Mouse (Mus musculus) kidney, postnatal 36 days (tissue): Measurements from ENCODE around the gene Cnnm4.

Experiments
- DNase-seq, 2 experiments: peaks; one replicate each; pipeline ENCODE4 v3.0.0; 2021 to 2022; ENCODE audit warnings: mixed read lengths in 2 of 2

Gene Cnnm4

DNA sequence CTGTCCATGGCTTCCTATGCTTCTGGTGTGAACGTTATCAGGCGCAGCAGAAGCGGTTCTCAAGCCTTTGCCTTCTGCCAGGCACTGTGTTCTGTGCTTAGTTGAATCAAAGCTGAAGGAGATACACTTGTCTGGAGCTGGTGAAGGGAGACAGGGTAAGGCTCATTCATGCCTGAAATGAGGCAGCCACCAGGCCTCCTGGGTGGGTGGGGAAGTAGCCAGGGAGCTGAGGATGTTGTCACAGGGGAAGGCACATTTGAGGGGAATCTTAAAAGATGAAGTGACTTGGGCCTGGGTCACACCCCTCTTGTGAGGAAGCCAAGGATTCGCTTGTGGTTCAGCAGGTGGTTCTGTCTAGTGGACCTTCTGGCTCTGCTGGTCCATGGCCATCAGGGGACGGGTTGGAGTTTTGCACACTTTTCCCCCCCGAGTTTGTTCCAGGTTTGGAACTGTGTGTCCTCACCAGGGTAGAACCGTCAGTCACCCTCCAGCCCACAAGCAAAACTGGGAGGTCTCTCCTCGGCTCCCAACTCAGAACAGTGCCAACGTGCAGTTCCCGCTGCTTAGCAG is 1.9 kb downstream of the Cnnm4 start:
- DNase-seq, result peak in 1 of 2 experiments; percentile 13

DNA sequence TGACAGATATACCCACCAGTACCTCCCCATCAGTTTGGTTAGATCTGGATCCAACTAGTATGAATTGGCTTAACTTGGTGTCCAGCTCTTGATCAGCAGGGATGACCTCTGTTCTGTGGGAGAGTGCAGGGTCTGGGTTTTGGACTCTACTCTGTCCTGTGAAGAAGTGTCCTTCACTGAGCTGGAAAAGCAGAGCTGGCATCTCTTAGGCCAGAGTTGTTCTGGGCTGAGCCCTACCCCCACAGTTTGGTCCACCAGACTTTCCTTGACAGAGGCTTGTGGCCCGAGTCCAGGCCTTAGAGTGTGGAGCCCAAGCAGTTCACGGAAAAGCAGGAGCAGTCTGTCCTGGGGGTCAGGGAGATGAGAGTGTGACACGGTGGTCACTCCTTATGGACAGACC is 3.2 kb downstream of the Cnnm4 start:
- DNase-seq, result peak; percentile 84 to 86

DNA sequence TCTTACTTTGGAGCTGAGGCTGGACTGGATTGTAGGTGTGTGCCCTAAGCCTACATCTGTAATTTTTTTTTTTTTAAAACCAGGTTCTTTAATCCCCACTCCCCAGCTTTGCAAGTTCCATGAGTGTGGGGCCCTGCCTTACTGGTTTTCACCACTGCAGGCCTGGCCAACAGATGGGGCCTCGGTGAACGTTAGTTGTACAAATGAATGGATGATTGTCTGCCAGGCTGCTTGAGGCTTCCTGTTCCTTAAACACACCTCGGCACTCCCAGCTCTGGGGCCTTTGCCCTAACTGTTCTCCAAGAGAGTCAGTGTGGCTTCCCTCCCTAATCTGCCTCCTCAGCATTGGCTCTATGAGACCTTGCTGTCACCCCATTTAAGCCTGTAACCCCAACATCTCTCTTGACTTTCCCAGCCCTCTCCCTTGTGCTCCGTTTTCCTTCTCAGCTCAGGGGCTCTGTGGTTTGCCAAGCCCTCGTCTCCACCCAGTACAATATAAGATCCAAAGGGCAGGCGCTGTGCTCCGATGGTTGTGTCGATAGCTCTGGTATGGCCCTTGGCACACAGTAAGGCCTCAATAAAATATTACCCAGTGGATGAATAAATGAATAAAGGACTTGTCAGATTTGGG is 4.2 kb downstream of the Cnnm4 start:
- DNase-seq, result peak; percentile 51 to 71

DNA sequence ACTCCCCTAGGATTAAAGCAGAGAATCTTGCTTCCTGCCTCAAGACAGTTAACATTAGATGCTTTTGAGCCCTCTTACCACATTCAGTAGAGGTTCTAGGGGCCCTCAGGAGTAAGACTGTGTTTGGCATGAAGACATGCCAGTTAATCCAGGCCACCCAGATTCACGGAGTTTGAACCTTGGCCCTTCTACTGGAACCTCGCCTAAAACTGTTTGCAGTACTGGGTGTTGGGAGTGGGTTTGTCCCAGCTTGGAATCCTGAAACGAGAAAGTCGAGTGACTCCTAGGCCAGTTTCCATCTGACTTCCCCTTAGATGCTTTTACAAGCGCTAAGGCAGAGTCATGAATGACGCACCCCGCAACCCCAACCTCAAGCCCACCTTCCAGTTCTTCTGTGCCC is 5.0 kb downstream of the Cnnm4 start:
- peak; percentile 79 to 80 for DNase-seq

DNA sequence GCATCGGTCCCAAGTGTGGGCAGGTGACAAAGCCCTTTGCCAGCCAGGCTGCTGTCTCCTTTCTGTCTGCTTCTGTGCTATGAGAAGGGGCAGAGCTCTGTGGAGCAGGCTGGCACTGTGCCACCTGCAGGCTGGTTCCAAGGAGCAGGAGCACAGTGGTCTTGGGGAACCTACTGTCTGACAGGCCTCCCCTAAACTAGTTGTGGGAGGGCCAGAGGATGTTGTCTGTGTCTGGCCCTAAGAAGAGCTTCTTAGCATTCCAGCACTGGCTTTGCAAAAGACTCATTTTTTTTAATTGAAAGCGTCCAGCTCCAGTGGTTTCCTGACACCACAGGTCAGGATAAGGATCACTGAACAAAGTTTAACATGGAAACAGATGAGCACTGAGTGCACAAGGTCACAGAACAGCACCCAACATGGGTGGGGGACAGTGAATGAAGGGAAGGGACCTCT is 6.9 kb downstream of the Cnnm4 start:
- peak; percentile 58 to 71 for DNase-seq

DNA sequence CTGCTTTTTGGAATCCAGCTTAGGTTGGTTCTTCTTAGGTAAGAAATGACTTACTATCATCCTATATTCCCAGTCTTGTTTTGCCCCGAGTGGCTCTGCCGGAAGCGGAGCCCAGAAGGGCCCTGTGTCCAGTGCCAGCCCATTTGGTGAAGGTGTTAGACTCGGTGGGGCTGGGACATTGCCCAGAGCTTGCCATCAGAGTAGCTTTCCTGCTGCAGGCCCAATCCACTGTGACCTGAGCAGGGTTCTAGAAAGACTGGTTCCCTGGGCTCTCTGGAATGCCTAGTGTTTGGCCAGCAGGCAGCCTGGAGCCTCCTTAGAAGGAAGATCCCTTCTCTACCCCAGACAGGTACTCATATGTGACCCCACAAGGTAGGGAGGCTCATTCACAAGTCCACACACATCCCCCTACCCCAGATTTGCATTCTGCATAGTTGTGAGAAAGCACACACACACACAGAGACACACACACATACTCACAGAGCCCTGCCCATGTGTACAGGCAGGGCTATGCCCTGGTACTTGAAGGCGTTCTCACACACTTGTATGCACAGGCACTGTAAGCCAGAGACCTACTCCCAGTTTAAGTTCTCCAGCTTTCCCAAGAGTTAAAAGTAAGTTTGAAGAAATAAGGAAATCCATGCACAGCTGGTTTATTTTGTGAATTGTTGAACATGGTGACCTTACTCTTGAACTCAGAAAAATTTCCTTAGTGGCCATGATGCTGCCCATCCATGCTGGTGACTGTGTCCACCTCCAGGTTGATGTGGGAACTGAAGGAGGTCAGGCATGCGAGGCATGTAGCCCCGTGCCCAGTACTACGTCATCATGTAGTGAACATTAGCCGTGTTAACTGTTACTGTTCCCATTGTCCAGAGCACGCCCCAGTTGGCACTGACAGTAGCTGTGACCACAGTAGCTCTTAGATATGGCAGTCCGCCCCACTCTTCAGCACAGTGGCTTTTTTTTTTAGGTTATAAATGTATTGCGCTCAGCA is 8.8 kb downstream of the Cnnm4 start:
- DNase-seq, result no peak

DNA sequence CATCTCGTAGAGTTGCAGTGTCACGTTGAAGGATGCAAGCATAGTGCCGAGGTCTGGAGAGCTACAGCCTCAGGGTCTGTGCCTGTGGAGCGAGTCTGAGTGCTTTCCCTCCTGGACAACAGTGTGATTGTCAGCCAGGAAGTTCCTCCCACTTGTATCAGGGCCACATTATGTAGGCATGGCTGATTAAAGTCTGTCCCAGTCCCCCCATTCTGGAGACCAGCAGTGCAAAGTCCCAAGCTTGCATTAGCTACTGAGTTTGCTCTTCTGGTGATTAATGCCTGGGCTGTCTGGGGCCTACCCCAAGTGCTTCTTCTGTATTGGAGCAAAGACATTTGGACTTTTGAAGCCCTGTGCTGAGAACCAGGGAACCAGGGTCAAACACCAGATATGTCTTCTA is 12.4 kb downstream of the Cnnm4 start:
- peak in 1 of 2 experiments; percentile 33 for DNase-seq

DNA sequence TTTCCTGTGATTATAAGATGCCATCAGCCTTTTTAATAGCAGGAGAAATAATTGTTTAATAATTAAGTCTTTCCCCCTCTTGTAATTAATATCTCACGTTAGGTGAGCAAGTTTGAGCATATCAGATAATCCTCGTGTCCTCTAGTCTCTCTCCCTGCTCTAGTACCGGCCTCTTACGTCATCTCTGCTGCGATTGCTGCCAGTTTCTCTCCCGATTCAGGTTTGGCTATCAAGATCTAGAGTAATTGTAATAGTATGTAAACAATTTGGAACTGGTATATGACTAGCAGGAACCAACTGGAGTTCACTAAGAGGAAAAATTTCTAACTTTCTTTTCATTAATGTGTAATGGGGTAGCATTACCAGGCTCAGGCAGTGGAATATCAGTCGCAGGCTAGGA is 13.7 kb downstream of the Cnnm4 start:
- no peak for DNase-seq

DNA sequence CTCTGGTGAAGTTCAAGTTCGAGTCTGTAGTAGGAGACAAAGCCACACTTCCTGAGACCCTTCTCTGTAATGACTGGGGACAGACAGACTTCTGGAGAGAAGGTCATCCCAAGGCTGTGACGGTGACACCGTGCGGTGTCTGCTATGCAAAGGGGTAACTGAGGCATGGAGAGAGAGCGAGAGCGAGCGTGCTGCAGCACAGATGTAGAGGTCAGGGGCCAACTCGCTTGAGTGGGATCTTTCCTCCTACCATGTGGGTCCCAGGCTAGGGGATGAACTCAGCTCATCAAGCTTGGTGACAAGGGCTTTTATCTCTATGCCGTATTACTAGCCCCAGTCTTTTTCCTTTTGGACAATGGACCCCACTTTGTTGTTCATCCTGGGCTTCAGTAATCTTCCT is 15.7 kb downstream of the Cnnm4 start:
- DNase-seq, result no peak

DNA sequence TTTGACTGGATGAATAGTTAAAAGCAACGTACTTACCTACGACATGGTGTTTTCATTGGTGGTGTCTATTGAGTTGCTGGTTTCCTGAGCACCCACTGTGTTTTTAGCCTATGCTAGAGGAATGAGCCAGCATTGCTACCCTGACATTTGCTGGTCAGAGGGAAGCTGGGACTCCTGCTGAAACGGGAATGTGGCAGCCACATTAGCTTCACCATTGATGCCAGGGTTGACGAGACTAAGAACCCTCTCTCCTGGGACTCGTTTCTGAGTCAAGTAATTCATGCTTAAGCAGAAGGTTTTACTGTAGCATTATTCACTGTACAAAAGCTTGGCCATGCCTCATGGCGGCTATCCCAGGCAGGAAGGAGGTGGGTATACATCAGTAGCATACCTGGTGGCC is 18.2 kb downstream of the Cnnm4 start:
- DNase-seq, result no peak

DNA sequence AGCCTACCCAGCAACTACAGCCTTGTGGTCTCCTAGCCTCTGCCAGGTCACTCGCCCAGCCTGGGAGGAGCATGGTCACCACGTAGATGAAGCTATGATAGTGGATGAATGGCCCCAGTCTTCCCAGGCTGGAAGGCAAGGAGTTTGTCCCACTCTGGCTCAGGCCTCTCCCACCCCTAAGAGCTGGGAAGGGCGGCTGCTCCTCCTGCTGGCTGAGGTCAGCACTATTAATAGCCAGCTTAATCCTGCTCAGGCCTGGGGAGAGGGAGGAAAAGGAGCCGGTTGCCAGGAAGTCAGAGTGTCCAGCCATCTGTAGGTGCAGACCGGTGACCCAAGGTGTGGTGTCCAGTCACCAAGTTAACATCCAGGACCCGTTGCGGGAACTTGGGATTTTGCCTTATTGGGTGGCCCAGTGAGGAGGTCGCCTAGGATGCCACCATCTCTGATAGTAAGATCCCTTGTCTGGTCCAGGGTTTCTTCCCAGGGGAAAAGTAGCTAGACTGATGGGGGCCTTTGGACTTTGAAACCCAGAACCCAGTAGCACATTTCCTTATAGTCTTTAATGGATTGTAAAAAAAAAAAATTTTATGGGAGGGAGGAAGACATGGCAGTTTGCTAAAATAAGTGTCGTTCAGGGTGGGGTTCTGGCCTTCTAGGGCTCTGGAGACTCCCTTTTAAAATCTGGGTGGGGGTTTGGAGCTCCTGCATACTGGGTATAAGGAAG is 21.2 kb downstream of the Cnnm4 start:
- peak; percentile 78 to 81 for DNase-seq

DNA sequence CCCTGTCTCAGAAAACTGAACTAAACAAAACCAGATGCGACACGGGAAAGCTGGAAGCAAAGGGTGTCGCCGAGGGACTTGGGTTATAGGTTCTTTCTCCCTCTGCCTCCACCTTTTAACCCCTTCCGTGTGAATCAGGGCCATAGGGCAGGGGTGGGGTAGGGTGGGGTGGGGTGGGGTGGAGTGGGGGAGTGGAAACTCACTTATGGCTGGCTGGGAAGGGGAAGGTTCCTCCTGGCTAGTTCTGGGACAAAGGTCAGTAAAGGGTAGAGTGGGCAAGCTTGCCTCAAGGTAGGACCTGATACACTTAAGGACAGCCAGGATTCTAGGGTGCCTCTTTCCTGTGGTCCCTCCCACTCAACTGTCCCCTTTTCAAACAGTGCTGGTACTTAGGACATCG is 21.9 kb downstream of the Cnnm4 start:
- DNase-seq, result no peak

DNA sequence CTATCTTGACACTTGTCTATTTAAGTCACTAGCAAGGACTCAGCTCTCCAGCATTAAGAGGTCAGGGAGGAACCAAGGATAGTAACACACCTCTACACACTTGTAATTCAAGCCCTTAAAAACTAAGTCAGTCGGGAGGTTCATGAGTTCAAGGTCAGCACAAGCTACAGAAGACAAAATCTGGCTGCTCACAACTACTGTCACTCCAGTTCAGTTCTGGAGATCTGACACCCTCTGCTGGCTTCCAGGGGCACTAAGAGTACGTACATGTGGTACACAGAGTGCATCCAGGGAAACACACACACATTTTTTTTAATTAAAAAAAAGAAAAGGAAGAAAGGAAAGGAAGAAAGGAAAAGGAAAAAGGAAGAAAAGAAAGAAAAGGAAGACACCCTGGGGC is 25.3 kb downstream of the Cnnm4 start:
- peak; percentile 34 to 59 for DNase-seq

DNA sequence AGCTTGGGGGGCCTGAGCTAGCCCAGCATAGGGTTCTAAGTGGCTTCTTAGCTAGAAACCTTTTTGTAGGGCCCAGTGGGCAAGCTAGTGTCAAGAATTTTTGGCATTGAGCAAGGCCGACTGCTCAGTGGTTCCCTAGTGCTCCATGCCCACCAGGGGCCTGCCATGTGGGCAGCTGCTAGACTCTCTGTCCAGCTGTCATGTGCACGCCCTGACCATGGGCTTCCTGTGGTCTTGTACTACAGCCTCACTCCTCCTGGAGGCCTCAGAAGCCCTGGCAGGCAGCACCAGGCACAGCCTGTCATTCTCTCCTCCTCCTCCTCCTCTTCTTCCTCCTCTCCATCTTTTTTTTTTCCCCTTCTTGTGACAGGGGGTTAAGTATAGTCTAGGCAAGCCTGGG is 25.9 kb downstream of the Cnnm4 start:
- no peak for DNase-seq

DNA sequence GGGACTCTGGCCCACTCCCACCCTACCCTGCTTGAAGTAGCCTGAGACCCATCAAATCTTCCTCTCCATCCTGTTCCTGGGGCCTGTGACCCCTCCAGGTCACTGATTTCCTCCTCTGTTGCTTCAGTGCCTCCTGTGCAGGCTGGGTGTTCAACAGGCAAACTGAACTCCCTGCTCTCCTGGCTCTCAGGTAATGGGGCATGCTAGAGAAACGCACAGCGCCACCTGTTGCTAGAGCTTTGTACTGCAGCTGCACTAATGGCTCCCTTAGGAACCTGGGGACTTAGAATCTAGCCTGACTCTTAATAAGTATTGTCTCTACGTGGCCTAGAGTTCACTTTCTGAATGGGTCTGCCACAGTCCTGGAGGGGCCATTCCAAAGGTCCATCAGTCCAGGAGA is 29.8 kb downstream of the Cnnm4 start:
- DNase-seq, result peak; percentile 79 to 93

DNA sequence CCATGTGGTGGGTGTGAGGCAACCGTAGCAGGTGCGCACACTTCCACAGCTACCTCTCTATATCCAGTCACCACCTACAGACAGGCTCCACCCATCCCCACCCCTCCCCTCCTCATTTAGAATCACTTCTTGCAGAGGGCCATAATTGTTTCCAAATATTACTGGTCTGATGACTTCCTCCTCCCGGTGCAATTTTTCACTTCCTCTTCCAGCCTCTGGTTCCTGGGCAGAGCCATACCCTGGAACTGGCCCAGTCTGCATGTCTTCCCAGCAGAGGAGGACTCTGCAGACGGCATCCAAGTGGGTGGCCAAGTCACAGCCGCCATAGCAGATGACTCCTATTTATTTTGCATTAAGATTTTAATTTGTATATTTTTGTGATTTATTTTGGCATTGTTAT is 36.8 kb downstream of the Cnnm4 start:
- no peak for DNase-seq

DNA sequence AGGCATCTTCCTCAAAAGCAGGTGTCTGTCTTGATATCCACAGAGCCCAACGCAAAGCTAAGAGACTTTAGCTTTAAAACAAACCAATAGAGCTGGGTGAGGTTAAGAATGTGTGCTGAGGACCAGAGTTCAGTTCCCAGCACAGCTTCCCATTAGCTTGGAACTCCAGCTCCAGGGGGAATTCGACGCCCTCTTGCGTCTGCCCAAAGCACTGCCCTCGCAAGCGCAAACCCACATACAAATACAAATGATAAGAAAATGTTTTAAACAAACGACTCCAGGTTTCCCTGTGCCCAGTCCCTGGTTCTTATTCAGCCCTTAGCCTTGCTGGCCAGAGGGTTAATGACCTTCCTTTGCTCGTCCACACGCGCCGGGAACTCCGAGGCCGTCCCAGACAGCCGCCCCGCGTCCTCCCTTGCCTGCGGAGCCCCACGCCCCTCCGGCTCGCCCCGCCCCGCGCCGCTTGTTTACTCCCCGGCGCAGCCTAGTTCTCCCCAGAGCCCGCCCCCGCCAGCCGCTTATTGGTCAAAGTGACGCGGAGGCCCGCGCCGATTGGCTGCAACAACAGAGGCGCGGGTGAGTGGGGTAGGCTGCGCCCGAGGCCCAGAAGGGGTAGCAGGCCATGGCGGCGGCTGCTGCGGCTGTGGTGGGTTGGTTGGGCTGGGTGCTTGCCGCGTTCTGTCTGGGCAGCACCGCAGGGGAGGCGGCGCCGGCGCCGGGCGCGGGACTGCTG is 40.0 kb downstream of the Cnnm4 start, which contains the start of gene Cnnm3:
Cnnm3 (plus strand) TSS at position 579 of the 733 bp plus-strand sequence.
- DNase-seq, result peak; percentile 99 to 100

DNA sequence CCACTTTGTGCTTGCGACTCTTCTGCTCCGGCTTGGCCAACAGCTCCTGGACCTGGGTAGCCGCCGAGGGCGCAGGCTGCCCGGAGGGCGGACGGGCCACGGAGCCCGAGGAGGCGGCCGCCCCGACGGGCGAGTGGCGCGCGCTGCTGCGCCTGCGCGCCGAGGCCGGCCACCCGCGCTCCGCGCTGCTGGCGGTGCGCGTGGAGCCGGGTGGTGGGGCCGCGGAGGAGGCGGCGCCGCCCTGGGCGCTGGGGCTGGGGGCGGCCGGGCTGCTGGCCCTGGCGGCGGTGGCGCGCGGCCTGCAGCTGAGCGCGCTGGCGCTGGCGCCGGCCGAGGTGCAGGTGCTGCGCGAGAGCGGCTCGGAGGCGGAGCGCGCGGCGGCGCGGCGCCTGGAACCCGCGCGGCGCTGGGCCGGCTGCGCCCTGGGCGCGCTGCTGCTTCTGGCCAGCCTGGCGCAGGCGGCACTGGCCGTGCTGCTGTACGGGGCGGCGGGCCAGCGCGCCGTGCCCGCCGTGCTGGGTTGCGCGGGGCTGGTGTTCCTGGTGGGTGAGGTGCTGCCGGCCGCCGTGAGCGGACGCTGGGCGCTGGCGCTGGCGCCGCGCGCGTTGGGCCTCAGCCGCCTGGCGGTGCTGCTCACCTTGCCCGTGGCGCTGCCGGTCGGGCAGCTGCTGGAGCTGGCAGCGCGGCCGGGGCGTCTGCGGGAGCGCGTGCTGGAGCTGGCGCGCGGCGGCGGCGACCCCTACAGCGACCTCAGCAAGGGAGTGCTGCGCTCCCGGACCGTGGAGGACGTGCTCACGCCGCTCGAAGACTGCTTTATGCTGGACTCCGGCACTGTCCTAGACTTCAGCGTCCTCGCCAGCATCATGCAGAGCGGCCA is 40.9 kb downstream of the Cnnm4 start:
- DNase-seq, result peak; percentile 35 to 61

DNA sequence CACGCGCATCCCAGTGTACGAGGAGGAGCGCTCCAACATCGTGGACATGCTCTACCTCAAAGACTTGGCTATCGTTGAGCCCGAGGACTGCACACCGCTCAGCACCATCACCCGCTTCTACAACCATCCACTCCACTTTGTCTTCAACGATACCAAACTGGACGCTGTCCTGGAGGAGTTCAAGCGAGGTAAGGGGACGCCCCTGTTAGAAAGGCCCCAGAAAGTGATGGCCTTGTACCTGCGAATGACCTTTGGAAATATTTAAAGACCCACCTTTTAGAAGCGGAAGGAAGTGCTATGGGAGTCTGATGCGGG is 41.5 kb downstream of the Cnnm4 start:
- no peak for DNase-seq

DNA sequence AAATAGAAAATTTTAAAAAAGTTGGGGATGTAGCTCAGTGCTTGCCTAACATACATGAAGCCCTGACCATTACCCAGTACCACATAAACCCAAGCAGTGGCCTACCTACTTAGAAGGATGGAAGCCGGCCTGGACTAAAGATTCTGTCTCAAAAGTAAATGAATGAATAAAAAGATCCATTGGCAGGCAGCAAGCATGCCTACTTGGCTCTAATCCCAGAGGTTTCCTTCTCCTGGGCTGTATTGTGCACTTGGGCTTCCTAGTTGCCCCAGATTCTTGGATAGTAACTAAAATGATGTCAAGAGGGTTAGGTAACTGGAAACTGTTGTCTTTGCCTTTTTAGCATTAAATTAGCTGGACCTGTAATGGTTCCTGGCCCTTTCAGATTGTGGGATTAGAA is 41.9 kb downstream of the Cnnm4 start:
- peak; percentile 35 to 68 for DNase-seq

DNA sequence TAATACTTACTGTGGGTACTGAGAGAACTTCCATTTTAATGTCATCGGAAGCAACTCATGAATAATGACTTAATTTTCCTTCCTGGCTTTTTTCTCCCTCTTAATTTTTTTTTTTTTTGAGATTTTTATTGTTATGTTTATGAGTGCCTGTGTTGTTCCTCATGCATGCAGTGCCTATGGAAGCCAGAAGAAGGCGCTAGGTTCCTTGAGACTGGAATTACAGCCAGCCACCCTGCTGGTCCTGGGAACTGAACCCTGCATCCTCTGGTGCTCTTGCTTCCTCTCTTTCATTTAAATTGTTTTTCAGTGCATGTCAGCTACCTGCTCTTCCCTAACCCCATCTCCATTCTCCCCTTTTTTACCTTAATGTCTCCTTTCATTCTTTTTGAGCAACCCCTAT is 42.3 kb downstream of the Cnnm4 start:
- DNase-seq, result peak; percentile 28 to 64
